Mouse (Mus musculus) ES-Bruce4 (cell line): ENCODE data around the gene Rexo1. TPM values are rescaled to one million over a fixed set of nuclear protein-coding genes. Genes with fewer than 3 reads are reported as not detected.
A peak's percentile ranks its signal among the peaks of the same experiment; 100 is the strongest.

Experiments used
- H3K27ac ChIP-seq: 2 replicates; pipeline ENCODE4 v1.5.1; 2012; ENCODE audit warnings: low read length, inconsistent platforms; ENCODE audit not compliant: insufficient read depth
- H3K27me3 ChIP-seq: 2 replicates; pipeline ENCODE4 v1.6.1; 2012; ENCODE audit warnings: mild to moderate bottlenecking, low read length, inconsistent platforms; ENCODE audit not compliant: control insufficient read depth, poor library complexity, insufficient read depth, severe bottlenecking
- H3K36me3 ChIP-seq: 2 replicates; pipeline ENCODE4 v1.6.1; 2012; ENCODE audit warnings: inconsistent platforms, mild to moderate bottlenecking, low read length, moderate library complexity; ENCODE audit not compliant: control insufficient read depth, poor library complexity, insufficient read depth, severe bottlenecking
- H3K4me1 ChIP-seq: one replicate; pipeline ENCODE4 v1.8.1; 2011; ENCODE audit warnings: low read length; ENCODE audit not compliant: control insufficient read depth, insufficient read depth
- H3K4me3 ChIP-seq: 2 replicates; pipeline ENCODE4 v1.5.1; 2011; ENCODE audit warnings: low read depth, mild to moderate bottlenecking, low read length
- H3K9ac ChIP-seq: 2 replicates; pipeline ENCODE4 v1.6.1; 2012; ENCODE audit warnings: low read depth, mild to moderate bottlenecking, inconsistent platforms; ENCODE audit not compliant: poor library complexity, severe bottlenecking
- H3K9me3 ChIP-seq: replicated peaks from 2 replicates; pipeline ENCODE4 v1.6.1; 2012; ENCODE audit warnings: mild to moderate bottlenecking, low read length, inconsistent platforms; ENCODE audit not compliant: control insufficient read depth, poor library complexity, insufficient read depth, severe bottlenecking
- CTCF ChIP-seq: IDR thresholded peaks from one replicate; pipeline ENCODE4 v1.8.1; 2011; ENCODE audit warnings: low read depth, low read length
- EP300 ChIP-seq: IDR thresholded peaks from 2 replicates; pipeline ENCODE4 v1.6.1; 2011; ENCODE audit warnings: low read depth, low read length; ENCODE audit not compliant: insufficient read depth
- POLR2A ChIP-seq: IDR thresholded peaks from one replicate; pipeline ENCODE4 v1.8.1; 2011; ENCODE audit warnings: low read length; ENCODE audit not compliant: insufficient read depth
- polyA plus RNA-seq: library from polyadenylated mRNA; stranded (reverse); fragments of >200 nt; gene quantifications from 2 replicates; pipeline ENCODE4 v1.2.4, GENCODE M21; 2011; ENCODE audit warnings: low read depth; ENCODE audit not compliant: missing spikeins, insufficient read depth, insufficient read length

The Rexo1 gene
- polyA plus RNA-seq, 1 experiment: 29.5 TPM

DNA sequence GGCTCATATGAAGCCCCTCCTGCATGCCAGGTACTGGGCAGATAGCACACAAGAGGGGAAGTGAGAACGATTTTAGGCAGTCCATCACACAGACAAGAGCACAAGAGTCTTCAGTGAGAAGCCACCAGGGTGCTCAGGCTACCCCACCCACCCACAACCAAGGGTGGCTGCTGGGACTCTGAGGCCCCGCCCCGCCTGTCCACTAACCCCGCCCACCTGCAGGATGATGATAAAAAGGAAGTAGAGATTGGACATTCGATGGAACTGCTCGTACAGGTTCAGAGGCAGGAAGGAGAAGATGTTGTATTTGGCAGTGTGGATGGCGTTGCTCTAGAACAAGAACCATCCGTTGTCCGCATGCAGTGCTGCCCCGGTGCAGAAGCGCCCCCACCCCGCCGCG is 26.3 kb downstream of the Rexo1 start:
- TF ChIP-seq EP300: no peak
- no peak for TF ChIP-seq POLR2A
- no peak for TF ChIP-seq CTCF
- no peaks in the 10 kb centered on the region for H3K27me3 ChIP-seq
- no peak overlapping the region for H3K9ac ChIP-seq
- no peaks in the 10 kb centered on the region for H3K9me3 ChIP-seq
- H3K4me1 ChIP-seq: no peaks in the 10 kb centered on the region
- H3K36me3 ChIP-seq: no peaks in the 10 kb centered on the region
- no peak overlapping the region for H3K27ac ChIP-seq
- peak overlapping the region; percentile 45 for H3K4me3 ChIP-seq

DNA sequence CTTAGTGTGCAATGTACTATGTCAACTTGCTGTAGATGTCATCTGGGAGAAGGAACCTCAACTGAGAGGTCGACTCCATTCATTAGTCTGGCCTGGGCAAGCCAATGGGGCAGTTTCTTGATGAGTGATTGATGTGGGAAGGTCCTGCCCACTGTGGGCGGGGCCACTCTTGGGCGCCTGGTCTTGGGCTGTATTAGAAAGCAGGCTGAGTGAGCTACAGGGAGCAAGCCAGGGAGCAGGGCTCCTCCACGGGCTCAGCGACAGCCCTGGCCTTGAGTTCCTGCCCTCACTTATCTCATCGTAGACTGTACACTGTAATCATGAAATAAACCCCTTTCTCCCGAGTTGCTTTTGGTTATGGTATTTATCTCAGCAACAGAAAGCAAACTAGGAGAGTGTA is 27.7 kb downstream of the Rexo1 start:
- no peak overlapping the region for H3K27ac ChIP-seq
- no peak overlapping the region for H3K9ac ChIP-seq
- no peaks in the 10 kb centered on the region for H3K36me3 ChIP-seq
- TF ChIP-seq EP300 (no peak), POLR2A (no peak), CTCF (no peak)
- no peaks in the 10 kb centered on the region for H3K9me3 ChIP-seq
- no peaks in the 10 kb centered on the region for H3K27me3 ChIP-seq
- H3K4me1 ChIP-seq: no peaks in the 10 kb centered on the region
- no peak overlapping the region for H3K4me3 ChIP-seq

DNA sequence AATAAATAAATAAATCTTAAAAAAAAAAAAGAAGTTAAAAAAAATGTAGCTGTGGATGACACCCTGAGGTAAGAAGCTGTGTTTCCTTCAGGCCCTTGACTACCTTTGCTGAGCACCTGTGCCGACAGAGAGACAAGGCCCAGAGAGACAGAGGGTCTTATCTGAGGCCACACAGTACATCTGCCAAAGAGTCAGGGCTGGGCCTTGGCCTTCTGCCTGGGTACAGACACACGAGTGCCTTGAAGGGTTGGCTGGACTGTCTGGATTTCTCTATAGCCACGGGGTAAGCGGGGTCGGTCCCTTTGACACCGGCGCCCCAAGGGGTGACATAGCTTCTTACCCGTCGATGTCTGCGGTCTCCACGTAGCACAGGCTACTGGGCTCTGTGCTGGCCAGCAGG is 28.6 kb downstream of the Rexo1 start:
- H3K4me3 ChIP-seq: no peak overlapping the region
- no peaks in the 10 kb centered on the region for H3K27me3 ChIP-seq
- H3K9ac ChIP-seq: no peak overlapping the region
- no peaks in the 10 kb centered on the region for H3K9me3 ChIP-seq
- H3K4me1 ChIP-seq: no peaks in the 10 kb centered on the region
- H3K36me3 ChIP-seq: no peaks in the 10 kb centered on the region
- H3K27ac ChIP-seq: no peak overlapping the region
- TF ChIP-seq EP300: no peak
- TF ChIP-seq POLR2A: no peak
- TF ChIP-seq CTCF: no peak

DNA sequence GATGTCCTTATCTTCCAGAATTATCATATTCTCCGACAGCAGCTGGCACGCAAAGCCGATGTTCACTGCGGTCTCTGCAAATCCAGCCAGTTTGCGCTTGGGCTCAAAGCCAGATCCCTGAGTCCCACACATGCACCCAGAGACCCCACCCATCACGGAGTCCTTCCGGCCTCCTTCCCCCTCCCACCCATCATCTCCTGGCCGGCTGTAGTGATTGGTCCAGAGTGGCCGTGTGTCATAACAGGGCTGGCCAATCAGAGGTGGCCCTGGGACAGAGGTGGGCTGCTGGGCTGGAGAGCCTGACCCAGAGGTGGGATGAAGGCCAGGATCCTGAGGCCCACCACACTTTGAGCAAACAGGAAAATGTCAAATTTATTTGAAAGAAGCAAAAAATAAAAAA is 35.2 kb downstream of the Rexo1 start:
- no peaks in the 10 kb centered on the region for H3K36me3 ChIP-seq
- no peak overlapping the region for H3K27ac ChIP-seq
- no peaks in the 10 kb centered on the region for H3K4me1 ChIP-seq
- no peak overlapping the region for H3K9ac ChIP-seq
- H3K9me3 ChIP-seq: no peaks in the 10 kb centered on the region
- no peaks in the 10 kb centered on the region for H3K27me3 ChIP-seq
- TF ChIP-seq POLR2A (peak; percentile 38), EP300 (no peak)
- peak overlapping the region; percentile 46 for H3K4me3 ChIP-seq

DNA sequence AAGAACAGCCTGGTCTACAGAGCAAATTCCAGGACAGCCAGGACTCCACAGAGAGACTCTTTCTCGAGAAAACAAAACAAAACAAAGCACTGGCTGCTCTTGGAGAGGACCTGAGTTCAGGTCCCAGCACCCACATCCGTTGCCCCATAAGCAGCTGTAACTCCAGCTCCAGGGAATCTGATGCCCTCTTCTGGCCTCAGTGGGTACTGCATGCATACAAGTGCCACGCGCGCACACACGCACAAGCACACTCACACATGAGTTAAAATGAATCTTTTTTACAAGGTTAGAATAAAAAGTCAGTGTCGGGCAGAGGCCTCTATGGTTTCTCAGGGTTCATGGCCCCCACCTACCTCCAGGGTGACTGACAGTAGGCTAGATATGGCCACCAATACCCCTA is 38.1 kb downstream of the Rexo1 start:
- no peaks in the 10 kb centered on the region for H3K9me3 ChIP-seq
- no peaks in the 10 kb centered on the region for H3K36me3 ChIP-seq
- H3K27ac ChIP-seq: no peak overlapping the region
- H3K4me1 ChIP-seq: peaks cover 2% of the 10 kb centered on the region
- no peak overlapping the region for H3K9ac ChIP-seq
- TF ChIP-seq EP300 (no peak), CTCF (peak; percentile 80), POLR2A (no peak)
- no peaks in the 10 kb centered on the region for H3K27me3 ChIP-seq
- no peak overlapping the region for H3K4me3 ChIP-seq

DNA sequence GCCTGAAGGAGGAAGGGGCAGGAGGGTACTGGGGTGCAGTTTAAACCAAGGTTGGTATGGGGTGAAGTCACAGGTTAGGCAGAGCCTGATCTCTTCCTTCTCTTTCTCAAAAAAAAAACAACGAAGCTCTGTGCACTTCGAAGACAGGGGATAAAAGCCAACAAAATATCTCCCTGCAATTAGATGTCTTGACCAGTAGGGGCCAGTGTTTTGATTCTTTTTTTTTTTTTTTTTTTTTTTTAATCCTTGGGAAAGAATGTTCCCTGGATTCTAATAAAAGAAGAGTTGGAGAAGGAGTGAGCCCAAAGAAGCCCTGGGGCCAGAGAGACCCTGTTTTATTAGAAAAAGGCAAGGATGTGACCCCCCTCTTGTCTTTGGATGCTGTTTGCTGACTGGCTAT is 42.1 kb downstream of the Rexo1 start:
- peaks cover 2% of the 10 kb centered on the region for H3K4me1 ChIP-seq
- TF ChIP-seq EP300 (no peak), POLR2A (no peak), CTCF (no peak)
- H3K36me3 ChIP-seq: no peaks in the 10 kb centered on the region
- H3K27me3 ChIP-seq: no peaks in the 10 kb centered on the region
- no peak overlapping the region for H3K27ac ChIP-seq
- no peaks in the 10 kb centered on the region for H3K9me3 ChIP-seq
- H3K9ac ChIP-seq: no peak overlapping the region
- H3K4me3 ChIP-seq: no peak overlapping the region

DNA sequence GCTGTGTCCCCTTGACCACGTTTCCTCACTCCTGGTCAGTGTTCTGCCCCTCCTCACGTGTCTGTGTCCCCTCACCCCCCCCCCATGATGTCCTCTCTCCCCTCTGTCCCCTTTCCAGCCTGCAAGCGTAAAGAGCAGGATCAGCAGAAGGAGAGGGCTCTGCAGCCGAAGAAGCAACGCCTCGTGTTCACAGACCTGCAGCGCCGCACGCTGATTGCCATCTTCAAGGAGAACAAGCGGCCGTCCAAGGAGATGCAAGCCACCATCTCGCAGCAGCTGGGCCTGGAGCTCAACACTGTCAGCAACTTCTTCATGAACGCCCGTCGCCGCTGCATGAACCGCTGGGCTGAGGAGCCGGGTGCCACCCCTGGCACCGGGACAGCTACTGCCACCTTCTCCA is 47.6 kb downstream of the Rexo1 start:
- Histone ChIP-seq H3K9me3 (no peaks in the 10 kb centered on the region), H3K4me1 (no peaks in the 10 kb centered on the region), H3K36me3 (no peaks in the 10 kb centered on the region), H3K27ac (no peak overlapping the region), H3K9ac (peak overlapping the region; percentile 22; the same call in 1 of the 2 replicates), H3K27me3 (no peaks in the 10 kb centered on the region), H3K4me3 (no peak overlapping the region)
- TF ChIP-seq POLR2A: no peak
- TF ChIP-seq EP300: no peak
- no peak for TF ChIP-seq CTCF
